Mouse (Mus musculus): ENCODE data around the gene A530016L24Rik.

DNA sequence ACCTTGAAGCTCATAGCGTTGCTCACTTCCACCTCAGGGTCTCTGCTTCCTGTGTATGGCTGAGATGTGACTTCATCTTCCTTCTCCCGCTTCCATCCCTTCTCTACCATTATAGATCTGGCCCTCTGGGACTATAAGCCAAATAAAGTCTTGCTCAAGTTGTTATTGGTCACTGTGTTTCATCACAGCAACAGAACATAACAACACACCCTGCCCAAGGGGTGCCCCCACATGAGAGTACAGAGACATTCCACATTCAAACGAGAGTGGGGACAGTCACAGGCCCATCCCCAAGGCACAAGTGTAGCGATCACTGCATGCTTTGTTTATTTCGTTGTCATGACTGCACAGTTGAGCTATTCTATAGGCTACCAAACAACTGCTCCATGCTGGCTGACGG is 48.0 kb downstream of the A530016L24Rik start:
- TF ChIP-seq EP300 (IDR thresholded peaks at IDR 0.05; ENCODE audit: low read depth): no peak
- TF ChIP-seq CTCF (IDR thresholded peaks at IDR 0.05; ENCODE audit: low read depth): no peak
